Mouse (Mus musculus): Measurements from ENCODE around the gene Cyp2d11. TPM values are rescaled to one million over a fixed set of nuclear protein-coding genes. Genes with fewer than 3 reads are reported as not detected.

Gene Cyp2d11
- total RNA-seq, 2 experiments from 2014 or later, result not detected

Small RNAs within 50 kb of the gene (microRNA-seq; reads per million reads assigned to microRNA genes)
- gene Gm25990 (not detected), gene Gm27331 (not detected), gene Mir7684 (not detected)

Other genes with a start within 250 kb of the Cyp2d11 start
- gene Srebf2, start 246.8 kb downstream of the Cyp2d11 start, total RNA-seq (2021), result 100 to 1,000 TPM; 233 to 234 TPM
- gene Shisa8, start 181.2 kb downstream of the Cyp2d11 start, total RNA-seq (2021), result 1 to 10 TPM; 1.5 to 2.0 TPM
- 1 to 10 TPM in 1 of 2 experiments, under 1 TPM in 1; 0.46 to 1.1 TPM for gene Tnfrsf13c, start 169.7 kb downstream of the Cyp2d11 start, total RNA-seq (2021)
- 1 to 10 TPM; 6.5 to 6.9 TPM for gene Cenpm, start 149.3 kb downstream of the Cyp2d11 start, total RNA-seq (2021)
- gene 1500009C09Rik, start 141.6 kb downstream of the Cyp2d11 start, total RNA-seq (2021), result 10 to 100 TPM; 70.9 to 77.4 TPM
- 100 to 1,000 TPM; 666 to 687 TPM for gene Sept3, start 119.1 kb downstream of the Cyp2d11 start, total RNA-seq (2021)
- under 1 TPM in 1 of 2 experiments, not detected in 1; 0.24 TPM for gene Wbp2nl, start 95.1 kb downstream of the Cyp2d11 start, total RNA-seq (2021)
- gene Naga, start 55.1 kb downstream of the Cyp2d11 start, total RNA-seq (2021), result 10 to 100 TPM; 32.1 to 33.6 TPM
- gene Pheta2, start 55.1 kb downstream of the Cyp2d11 start, total RNA-seq (2021), result 1 to 10 TPM; 1.1 to 1.2 TPM
- 100 to 1,000 TPM; 122 to 125 TPM for gene Smdt1, start 55.1 kb downstream of the Cyp2d11 start, total RNA-seq (2021)
- gene Ndufa6, start 39.7 kb downstream of the Cyp2d11 start, total RNA-seq (2021), result 100 to 1,000 TPM; 161 to 174 TPM
- gene Cyp2d22, start 13.8 kb downstream of the Cyp2d11 start, total RNA-seq (2021), result 1 to 10 TPM; 5.3 to 7.0 TPM
- gene Cyp2d10, start 13.2 kb upstream of the Cyp2d11 start, total RNA-seq (2021), result not detected
- not detected for gene Cyp2d9, start 39.4 kb upstream of the Cyp2d11 start, total RNA-seq (2021)
- gene Cyp2d12, start 161.1 kb upstream of the Cyp2d11 start, total RNA-seq (2021), result not detected
- not detected for gene Cyp2d34, start 226.9 kb upstream of the Cyp2d11 start, total RNA-seq (2021)